Mouse (Mus musculus): ENCODE results near the gene Creb3l1. TPM values are rescaled to one million over a fixed set of nuclear protein-coding genes. Genes with fewer than 3 reads are reported as not detected.

Creb3l1 gene
- total RNA-seq, 1 experiment from 2014 or later: 4.3 TPM

GRCm38 (mm10) chr2:91944170-91944950, 79.9 kb downstream of the Creb3l1 start:
- peak; percentile 82 for DNase-seq

- DNase-seq: no peak
These were observed 81.9 kb downstream of the Creb3l1 start for GRCm38 (mm10) chr2:91942356-91942755.

- DNase-seq: no peak
These were observed 84.9 kb downstream of the Creb3l1 start for GRCm38 (mm10) chr2:91939303-91939935.

DNA sequence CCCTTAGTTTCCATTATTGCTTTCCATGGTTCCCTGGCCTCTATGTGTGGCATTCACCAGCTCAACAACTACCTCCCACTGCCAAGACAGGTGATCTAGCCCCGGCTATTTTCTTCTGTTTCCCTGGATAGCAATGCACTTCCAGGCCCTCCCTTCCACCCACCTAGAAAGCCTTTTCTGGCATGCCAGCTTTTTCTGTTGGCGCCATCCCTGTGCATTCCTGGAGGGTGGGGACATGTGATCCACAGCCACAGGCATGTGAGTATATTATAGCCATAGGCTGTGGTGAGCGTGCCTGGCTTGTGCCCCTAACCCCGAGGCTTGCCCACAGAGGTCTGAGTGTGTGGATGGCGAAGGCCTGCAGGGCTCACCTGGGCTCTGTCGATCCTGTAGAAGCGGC, 88.1 kb downstream of the Creb3l1 start:
- no peak for DNase-seq

DNA sequence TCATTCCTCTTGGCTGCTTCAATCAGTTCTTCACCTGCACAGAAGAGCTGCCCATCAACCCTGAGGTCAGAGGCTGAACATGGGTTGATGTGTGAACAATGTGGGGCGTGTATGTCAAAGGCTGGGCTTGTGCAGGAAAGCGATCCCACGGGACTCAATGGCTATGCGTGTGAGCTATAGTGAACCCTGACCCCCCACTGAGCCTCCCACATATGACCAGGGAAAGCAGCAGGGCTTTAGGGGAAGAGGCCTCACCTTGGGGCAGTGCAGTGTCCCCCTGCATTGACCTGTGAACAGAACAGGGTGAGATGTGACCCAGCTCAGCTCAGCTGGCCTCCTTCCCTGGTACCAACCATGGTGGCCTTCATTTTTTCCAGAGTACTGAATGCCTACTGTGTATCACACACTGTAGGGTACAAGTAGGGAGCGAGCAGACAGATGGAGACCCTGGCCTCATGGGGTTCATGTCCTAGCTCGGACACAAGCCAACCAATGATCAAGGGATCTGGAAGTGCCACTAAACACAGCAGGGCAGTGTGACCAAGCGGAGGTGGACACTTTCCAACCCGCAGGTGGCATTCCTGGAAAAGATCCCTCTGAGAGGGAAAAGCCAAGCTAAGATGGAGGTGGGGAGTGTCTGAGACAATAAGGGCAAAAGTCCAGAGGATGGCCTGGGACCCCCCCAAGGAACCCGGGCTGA, 89.3 kb downstream of the Creb3l1 start:
- DNase-seq: no peak

DNA sequence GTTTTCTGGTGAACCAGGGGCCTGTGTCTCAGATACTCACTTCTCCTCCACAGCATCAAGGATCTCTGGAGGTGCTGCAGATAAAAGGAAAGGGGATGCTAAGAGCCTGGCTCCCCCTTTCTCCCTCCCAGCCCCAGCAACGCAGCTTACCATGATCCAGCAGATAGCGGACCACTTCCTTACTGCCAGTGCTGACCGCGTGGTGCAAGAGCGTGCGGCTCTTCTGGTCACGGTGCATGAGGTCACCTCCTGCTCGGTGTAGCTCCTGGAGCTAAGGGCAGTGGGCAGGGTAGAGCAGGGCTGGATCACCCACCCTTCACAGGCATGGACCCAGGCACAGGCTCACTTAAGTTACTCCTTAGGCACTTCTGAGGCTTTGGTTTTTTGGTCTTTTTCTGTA, 90.3 kb downstream of the Creb3l1 start:
- DNase-seq: no peak

DNA sequence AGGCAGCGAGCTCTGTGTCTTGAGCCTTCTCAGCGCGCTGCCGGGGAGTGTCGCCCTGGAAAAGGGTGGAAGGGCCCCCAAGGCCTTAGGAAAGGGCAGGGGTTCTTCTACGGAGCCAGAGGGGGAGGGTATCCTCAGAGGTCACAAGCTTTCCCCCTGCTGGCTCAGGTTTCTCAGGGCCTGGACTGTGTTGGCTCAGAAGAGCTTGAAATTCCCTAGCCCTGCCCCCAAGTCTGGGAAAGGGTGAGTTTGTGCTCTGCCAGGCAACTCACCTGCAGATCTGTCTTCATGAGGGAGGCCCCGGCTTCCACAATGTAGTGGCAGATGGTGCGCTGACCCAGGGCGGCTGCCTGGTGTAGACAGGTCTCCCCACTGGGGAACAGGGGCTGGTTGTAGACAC, 90.8 kb downstream of the Creb3l1 start:
- DNase-seq: no peak

- no peak for DNase-seq
These were observed 91.5 kb downstream of the Creb3l1 start for GRCm38 (mm10) chr2:91932737-91933350.

Small RNA genes within 50 kb of the gene (microRNA-seq; reads per million reads assigned to microRNA genes)
- 0 to 0.36 reads per million in 2 experiments for gene Mir6999

Other genes starting within 250 kb of the Creb3l1 start
- 0.94 and 1.7 TPM in 2 replicates for gene Chrm4, start 97.3 kb downstream of the Creb3l1 start, total RNA-seq (2021)
- gene Mdk, start 92.2 kb downstream of the Creb3l1 start, total RNA-seq (2021): 3.5 and 5.8 TPM in 2 replicates
- not detected in 2 replicates for gene Gm9821, start 78.8 kb downstream of the Creb3l1 start, total RNA-seq (2021)
- gene Dgkz, start 48.6 kb downstream of the Creb3l1 start, total RNA-seq (2021): 42.2 and 61.5 TPM in 2 replicates
- 91.3 and 95.3 TPM in 2 replicates for gene Phf21a, start 68.6 kb upstream of the Creb3l1 start, total RNA-seq (2021)

All from adrenal gland, postnatal 25 days (tissue).